Mouse (Mus musculus) C2C12 (cell line): ENCODE results near the gene Agap1.

ENCODE experiments used
- CTCF ChIP-seq: IDR thresholded peaks from one replicate; pipeline ENCODE4 v1.5.1; 2011; ENCODE audit not compliant: control insufficient read depth, insufficient read depth, insufficient read length
- MAX ChIP-seq: IDR thresholded peaks from one replicate; pipeline ENCODE4 v1.6.1; 2011; ENCODE audit warnings: mild to moderate bottlenecking, control low read depth
- MYOD1 ChIP-seq: IDR thresholded peaks from one replicate; pipeline ENCODE4 v1.6.1; 2011; ENCODE audit warnings: low read depth; ENCODE audit not compliant: control insufficient read depth, insufficient read length
- USF1 ChIP-seq: IDR thresholded peaks from one replicate; pipeline ENCODE4 v1.6.1; 2011; ENCODE audit warnings: low read depth, mild to moderate bottlenecking, control low read depth, moderate library complexity

- TF ChIP-seq CTCF (no peak), MYOD1 (no peak), USF1 (no peak), MAX (no peak)
These were observed 475.3 kb downstream of the Agap1 start for GRCm38 (mm10) chr1:89929721-89930505.
